Mouse (Mus musculus): ENCODE measurements at regions not wholly inside any gene's neighbourhood (a gene's known extent, or its start where the extent isn't known, plus 50 kb on each side); places are given as distances from the start of the nearest gene placed in this dataset.

- no peak for DNase-seq (ENCODE audit: low read depth, low spot score)
Measured at GRCm38 (mm10) chr6:145677475-145678325, 62.1 kb downstream of the Tuba3b start.

DNA sequence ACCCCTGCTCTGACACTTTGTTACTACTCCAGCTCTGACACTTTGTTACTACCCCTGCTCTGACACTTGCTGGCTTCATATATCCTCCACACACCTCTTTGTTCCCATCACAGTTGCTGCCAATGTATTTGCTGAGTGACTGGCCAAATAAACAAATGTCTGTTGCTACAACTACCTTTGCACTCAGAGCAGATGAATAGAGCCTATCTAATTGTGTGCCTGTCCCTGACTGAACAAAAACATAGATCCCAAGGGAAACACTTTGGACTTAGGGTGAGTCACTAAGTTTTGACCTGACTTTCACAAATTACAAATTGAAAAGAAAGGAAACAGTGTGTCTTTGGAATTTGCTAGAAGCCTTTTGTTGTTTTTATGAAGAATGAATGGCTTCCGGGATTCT is 64.0 kb downstream of the Tuba3b start:
- no peak for DNase-seq (ENCODE audit: low read depth, low spot score)

GRCm38 (mm10) chr6:145687073-145687472 is 59.5 kb upstream of the Rassf8 start:
- DNase-seq (ENCODE audit: low read depth, low spot score) = no peak

DNA sequence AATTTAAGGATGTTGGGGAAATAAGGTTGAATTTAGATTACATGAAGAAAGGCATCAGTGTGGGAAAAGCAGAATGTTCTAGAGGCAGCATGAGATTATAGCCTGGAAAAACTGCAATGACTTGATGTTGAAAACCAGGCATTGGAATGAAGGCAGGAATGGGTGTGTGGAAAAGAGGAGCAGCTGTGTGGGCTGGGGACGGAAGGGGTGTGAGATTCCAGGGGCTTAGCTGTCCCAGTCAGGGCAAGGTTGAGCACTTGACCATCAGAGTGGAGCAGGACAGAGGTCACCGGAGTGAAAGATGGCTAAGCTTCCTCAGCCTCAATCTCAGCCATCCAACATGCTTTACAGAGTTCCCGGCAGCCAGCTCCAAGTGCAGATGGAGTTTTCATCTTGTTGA is 54.9 kb upstream of the Rassf8 start:
- peak; percentile 16 for DNase-seq (ENCODE audit: low read depth, low spot score)

- DNase-seq (ENCODE audit: low read depth, low spot score) = no peak
Measured at GRCm38 (mm10) chr6:145694817-145695216, 51.7 kb upstream of the Rassf8 start.
